Mouse (Mus musculus): ENCODE results near the gene Cd3g. TPM values are rescaled to one million over a fixed set of nuclear protein-coding genes. Genes with fewer than 3 reads are reported as not detected.

The Cd3g gene
- not detected for polyA plus RNA-seq (2015; fragmentation: Illumina TruSeq; extraction: RNeasy Lipid Tissue Mini Kit (QIAGEN cat#74804); ENCODE audit: insufficient read depth, low read depth, low replicate concordance)

DNA sequence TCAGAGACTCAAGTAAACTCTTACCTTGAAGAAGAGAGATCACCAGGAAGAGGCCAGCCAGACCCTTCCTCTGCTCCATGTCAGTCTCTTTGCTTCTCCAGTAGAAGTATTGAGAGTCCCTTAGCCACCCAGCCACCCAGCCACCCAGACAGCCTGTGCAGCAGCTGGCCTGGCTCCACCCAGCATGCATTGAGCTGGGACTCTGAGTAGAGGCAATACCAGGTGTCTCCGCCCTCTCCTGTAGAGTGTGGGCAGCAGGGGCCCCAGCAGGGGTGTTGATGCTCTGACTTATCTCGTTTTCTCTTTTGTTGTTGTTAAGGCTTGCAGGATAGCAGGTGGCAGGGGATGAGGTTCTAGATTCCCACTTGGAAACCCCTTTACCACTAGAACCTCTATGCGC, at the start of gene Cd3g:
Gene Cd3g (minus strand): TSS at position 190 of the 400 bp plus-strand sequence.

GRCm38 (mm10) chr9:45009180-45010078, 29.2 kb upstream of the Cd3g start, which contains the start of gene Cd3e:
Gene Cd3e, minus strand, starts transcription at chr9:45009627.

GRCm38 (mm10) chr9:44981676-44982075, 1.4 kb upstream of the Cd3g start, which contains the start of gene Cd3d:
Gene Cd3d, plus strand, starts transcription at chr9:44981786.

GRCm38 (mm10) chr9:44965126-44965832, 15.0 kb downstream of the Cd3g start, which contains the start of gene Ube4a:
Gene Ube4a, minus strand, starts transcription at chr9:44965600.

DNA sequence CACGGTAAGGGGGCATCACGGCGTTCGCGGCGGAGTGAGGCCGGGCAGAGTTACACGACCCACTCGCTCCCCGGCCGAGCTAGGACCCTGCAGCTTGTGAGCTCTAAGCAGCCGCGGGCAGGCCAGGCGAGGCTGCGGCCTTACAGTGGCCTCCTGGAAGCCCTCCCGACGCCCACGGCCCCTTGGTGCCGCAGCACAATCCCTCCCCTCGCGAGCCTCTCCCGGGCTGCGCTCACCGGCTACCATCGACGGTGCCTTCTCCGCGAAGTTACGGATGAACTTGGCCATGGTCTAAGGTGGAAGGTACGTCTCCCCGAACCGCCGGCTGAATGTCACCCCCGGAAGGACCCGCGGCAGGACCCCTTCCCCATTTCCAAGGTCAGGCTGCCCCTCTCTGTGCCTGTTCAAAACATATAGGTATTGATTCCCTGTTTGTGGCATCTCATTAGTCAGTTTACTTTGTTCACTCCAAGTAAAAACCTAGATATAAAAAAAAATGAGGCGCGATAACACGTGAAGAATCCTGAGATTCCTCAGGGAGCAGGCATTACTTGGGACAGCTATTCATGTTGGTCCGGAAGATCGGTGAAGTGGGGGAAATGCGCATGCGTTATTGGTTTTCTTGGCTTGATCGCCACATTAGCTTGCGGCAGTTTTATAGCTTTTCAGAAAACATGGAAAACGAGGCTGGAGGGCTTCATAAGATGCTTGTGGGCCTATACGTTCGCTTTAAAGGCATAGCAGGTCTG, 59.7 kb downstream of the Cd3g start, which contains the start of gene Atp5l:
Gene Atp5l (minus strand): TSS at position 369 of the 749 bp plus-strand sequence.

Other genes starting within 250 kb of the Cd3g start
- gene Phldb1, start 245.2 kb downstream of the Cd3g start, polyA plus RNA-seq (2015; fragmentation: Illumina TruSeq; extraction: RNeasy Lipid Tissue Mini Kit (QIAGEN cat#74804); ENCODE audit: insufficient read depth, low read depth, low replicate concordance) = 17.1 TPM
- 28.1 TPM for gene Arcn1, start 212.6 kb downstream of the Cd3g start, polyA plus RNA-seq (2015; fragmentation: Illumina TruSeq; extraction: RNeasy Lipid Tissue Mini Kit (QIAGEN cat#74804); ENCODE audit: insufficient read depth, low read depth, low replicate concordance)
- 20.0 TPM for gene Ift46, start 212.5 kb downstream of the Cd3g start, polyA plus RNA-seq (2015; fragmentation: Illumina TruSeq; extraction: RNeasy Lipid Tissue Mini Kit (QIAGEN cat#74804); ENCODE audit: insufficient read depth, low read depth, low replicate concordance)
- gene Tmem25, start 181.1 kb downstream of the Cd3g start, polyA plus RNA-seq (2015; fragmentation: Illumina TruSeq; extraction: RNeasy Lipid Tissue Mini Kit (QIAGEN cat#74804); ENCODE audit: insufficient read depth, low read depth, low replicate concordance) = 2.2 TPM
- gene Ttc36, start 177.4 kb downstream of the Cd3g start, polyA plus RNA-seq (2015; fragmentation: Illumina TruSeq; extraction: RNeasy Lipid Tissue Mini Kit (QIAGEN cat#74804); ENCODE audit: insufficient read depth, low read depth, low replicate concordance) = not detected
- 9.5 TPM for gene Kmt2a, start 99.1 kb downstream of the Cd3g start, polyA plus RNA-seq (2015; fragmentation: Illumina TruSeq; extraction: RNeasy Lipid Tissue Mini Kit (QIAGEN cat#74804); ENCODE audit: insufficient read depth, low read depth, low replicate concordance)
- 260 TPM for gene Atp5l, start 59.7 kb downstream of the Cd3g start, polyA plus RNA-seq (2015; fragmentation: Illumina TruSeq; extraction: RNeasy Lipid Tissue Mini Kit (QIAGEN cat#74804); ENCODE audit: insufficient read depth, low read depth, low replicate concordance)
- gene Ube4a, start 14.8 kb downstream of the Cd3g start, polyA plus RNA-seq (2015; fragmentation: Illumina TruSeq; extraction: RNeasy Lipid Tissue Mini Kit (QIAGEN cat#74804); ENCODE audit: insufficient read depth, low read depth, low replicate concordance) = 13.2 TPM
- 0.52 TPM for gene Cd3d, start 1.4 kb upstream of the Cd3g start, polyA plus RNA-seq (2015; fragmentation: Illumina TruSeq; extraction: RNeasy Lipid Tissue Mini Kit (QIAGEN cat#74804); ENCODE audit: insufficient read depth, low read depth, low replicate concordance)
- gene Cd3e, start 29.2 kb upstream of the Cd3g start, polyA plus RNA-seq (2015; fragmentation: Illumina TruSeq; extraction: RNeasy Lipid Tissue Mini Kit (QIAGEN cat#74804); ENCODE audit: insufficient read depth, low read depth, low replicate concordance) = not detected
- 3.2 TPM for gene Mpzl2, start 59.4 kb upstream of the Cd3g start, polyA plus RNA-seq (2015; fragmentation: Illumina TruSeq; extraction: RNeasy Lipid Tissue Mini Kit (QIAGEN cat#74804); ENCODE audit: insufficient read depth, low read depth, low replicate concordance)
- gene Mpzl3, start 74.8 kb upstream of the Cd3g start, polyA plus RNA-seq (2015; fragmentation: Illumina TruSeq; extraction: RNeasy Lipid Tissue Mini Kit (QIAGEN cat#74804); ENCODE audit: insufficient read depth, low read depth, low replicate concordance) = 1.1 TPM
- 0.33 TPM for gene Jaml, start 98.8 kb upstream of the Cd3g start, polyA plus RNA-seq (2015; fragmentation: Illumina TruSeq; extraction: RNeasy Lipid Tissue Mini Kit (QIAGEN cat#74804); ENCODE audit: insufficient read depth, low read depth, low replicate concordance)
- 0.22 TPM for gene Scn2b, start 137.4 kb upstream of the Cd3g start, polyA plus RNA-seq (2015; fragmentation: Illumina TruSeq; extraction: RNeasy Lipid Tissue Mini Kit (QIAGEN cat#74804); ENCODE audit: insufficient read depth, low read depth, low replicate concordance)
- 1.3 TPM for gene Scn4b, start 158.0 kb upstream of the Cd3g start, polyA plus RNA-seq (2015; fragmentation: Illumina TruSeq; extraction: RNeasy Lipid Tissue Mini Kit (QIAGEN cat#74804); ENCODE audit: insufficient read depth, low read depth, low replicate concordance)
- not detected for gene BC049352, start 201.6 kb upstream of the Cd3g start, polyA plus RNA-seq (2015; fragmentation: Illumina TruSeq; extraction: RNeasy Lipid Tissue Mini Kit (QIAGEN cat#74804); ENCODE audit: insufficient read depth, low read depth, low replicate concordance)
- gene Tmprss4, start 223.7 kb upstream of the Cd3g start, polyA plus RNA-seq (2015; fragmentation: Illumina TruSeq; extraction: RNeasy Lipid Tissue Mini Kit (QIAGEN cat#74804); ENCODE audit: insufficient read depth, low read depth, low replicate concordance) = 5.5 TPM

Data from pancreas, adult 10 weeks (tissue).